Mouse (Mus musculus) mature B cell (primary cell): ENCODE results near the gene Tmem102.

Source experiments
- in situ Hi-C: fragments of 300-500 bp; cut with MboI; formaldehyde crosslinking; loops from 2 replicates; pipeline ENCODE4 v1.14.3; 2019

Tmem102 gene

DNA sequence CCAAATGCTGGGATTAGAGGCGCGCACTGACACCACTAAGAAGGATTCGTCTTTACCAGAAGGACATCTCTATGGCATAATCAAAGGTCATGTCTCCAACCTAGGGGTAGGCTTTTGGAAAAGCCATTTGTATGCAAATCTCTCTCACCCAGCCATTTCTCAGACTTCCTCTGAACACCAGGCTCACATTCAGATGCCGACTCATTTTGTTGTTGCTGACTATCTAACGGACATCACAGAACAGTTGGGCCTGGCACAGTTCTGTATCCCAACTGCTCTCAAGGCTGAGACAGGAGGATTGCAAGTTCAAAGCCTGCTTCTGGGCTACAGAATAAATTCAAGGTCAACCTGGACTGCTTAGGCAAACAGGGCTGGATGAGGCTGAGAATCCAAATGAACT is 18.1 kb downstream of the Tmem102 start:
- in situ Hi-C loops = no loop called here

DNA sequence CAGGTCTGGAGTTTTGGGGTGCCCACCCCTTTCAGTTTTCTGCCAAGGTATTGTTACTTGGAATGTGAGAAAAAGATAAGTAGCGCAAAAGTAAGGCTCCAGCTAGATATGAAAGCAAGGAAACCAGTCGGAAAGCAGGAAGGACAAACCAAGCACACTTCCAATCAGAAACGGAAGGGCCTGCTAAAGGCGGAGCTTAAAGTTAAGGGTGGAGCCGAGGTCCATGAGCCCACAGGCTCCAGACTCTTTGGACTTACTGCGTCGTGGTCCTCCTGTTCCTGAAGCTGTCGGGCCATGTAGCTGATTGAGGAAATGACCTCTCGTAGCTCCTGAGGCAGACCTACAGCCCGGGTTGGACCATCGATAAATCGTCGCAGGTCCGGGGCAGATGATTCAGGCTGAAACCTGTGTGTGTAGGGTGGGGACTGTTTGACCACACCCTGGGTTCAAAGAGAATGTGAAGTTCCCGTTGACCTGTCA is 20.6 kb downstream of the Tmem102 start:
- in situ Hi-C loops = no loop called here

DNA sequence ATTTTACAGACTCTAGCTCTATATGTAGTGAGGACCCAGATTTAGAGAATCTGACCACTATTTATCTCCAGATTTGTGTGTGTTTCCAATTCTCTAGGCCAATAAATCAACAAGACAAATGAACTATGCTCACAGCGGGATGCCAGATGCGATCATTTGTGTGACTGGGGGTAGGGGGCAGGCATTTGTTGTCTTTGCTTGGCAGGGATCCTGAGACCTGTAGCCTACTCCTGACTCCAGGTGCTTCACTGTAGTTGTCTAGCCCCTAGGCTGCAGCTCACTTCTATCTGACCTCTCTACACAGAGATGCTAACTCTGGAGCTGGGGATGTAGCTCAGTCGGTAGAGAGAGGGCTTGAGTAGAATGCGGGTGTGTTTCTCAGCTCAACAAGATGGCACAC is 23.6 kb downstream of the Tmem102 start:
- in situ Hi-C loops = no loop called here

DNA sequence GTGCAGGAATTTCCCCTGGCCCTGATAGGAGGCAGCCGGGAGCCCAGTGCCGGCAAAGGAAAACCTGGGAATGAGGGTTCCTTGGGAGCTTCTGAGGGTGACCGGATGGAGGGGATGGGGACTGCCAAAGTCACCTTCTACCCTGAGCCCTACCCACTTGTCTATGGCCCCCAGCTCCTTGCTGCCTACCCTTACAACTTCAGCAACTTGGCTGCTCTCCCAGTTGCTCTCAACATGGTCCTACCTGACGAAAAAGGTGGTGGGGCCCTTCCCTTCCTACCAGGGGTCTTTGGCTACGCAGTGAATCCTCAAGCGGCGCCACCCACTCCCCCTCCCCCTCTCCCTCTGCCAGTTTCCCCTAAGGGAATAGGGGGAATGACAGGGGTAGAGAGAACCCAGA is 26.4 kb downstream of the Tmem102 start:
- in situ Hi-C loops = no loop called here

DNA sequence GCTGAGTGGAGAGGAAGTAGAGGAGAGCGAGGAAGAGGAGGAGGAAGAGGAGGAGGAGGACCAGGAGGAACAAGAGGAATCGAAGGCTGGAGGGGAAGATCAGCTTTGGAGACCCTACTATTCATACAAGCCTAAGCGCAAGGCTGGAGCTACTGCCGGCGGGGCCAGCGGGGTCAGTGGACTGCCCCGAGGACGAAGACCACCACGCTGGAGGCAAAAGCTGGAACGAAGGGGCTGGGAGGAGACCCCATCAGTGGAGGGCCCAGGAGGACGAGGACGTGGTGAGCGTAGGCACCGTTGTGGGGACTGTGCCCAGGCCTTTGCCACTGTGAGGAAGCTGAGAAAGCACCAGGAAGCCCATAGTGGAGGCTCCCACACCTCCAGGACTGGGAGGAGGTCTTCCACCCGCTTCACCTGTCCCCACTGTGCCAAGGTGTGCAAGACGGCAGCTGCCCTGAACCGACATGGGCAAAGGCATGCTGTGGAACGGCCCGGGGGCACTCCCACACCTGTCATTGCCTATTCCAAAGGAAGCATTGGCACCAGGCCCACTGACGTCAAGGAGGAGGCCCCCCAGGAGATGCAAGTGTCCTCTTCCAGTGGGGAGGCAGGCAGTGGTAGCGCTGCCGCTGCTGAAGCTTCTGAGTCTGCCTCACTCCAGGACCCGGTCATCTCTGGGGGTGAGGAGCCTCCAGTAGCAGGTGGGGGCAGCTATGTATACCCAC is 27.0 kb downstream of the Tmem102 start:
- in situ Hi-C loops = no loop called here

DNA sequence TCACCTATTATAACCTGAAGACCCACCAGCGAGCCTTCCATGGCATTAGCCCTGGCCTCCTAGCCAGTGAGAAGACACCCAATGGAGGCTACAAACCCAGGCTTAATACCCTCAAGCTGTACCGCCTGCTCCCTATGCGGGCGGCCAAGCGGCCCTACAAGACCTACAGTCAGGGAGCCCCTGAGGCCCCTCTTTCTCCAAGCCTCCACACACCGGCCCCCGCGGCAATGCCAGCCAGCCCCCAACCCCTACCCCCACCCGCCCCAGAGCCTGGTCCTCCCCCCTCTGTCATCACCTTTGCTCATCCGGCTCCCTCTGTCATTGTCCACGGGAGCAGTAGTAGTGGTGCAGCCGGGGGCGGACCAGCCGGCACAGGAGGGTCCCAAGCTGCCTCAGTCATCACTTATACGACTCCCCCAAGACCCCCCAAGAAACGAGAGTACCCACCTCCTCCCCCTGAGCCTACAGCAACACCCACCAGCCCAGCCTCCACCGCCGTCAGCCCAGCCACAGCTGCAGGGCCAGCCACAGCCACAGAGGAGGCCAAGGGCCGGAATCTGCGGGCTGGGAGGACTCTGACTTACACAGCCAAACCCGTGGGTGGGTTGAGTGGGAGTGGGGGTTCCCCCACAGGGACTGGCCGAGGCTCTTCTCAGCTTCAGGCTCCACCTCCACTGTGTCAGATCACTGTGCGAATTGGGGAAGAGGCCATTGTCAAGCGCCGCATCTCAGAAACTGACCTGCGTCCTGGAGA is 27.7 kb downstream of the Tmem102 start:
- in situ Hi-C loops = no loop called here

DNA sequence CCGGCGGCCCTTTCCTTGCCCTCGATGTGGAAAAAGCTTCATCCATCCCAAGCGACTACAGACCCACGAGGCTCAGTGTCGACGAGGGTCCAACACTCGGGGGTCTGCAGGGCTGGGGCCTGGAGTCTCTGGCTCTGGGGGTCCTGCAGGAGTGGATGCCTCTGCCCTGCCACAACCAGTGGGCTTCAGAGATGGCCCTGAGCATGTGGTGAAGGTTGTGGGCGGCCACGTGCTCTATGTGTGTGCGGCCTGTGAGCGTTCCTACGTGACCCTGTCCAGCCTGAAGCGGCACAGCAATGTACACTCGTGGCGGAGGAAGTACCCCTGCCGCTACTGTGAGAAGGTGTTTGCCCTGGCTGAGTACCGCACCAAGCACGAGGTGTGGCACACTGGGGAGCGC is 28.9 kb downstream of the Tmem102 start:
- in situ Hi-C loops = no loop called here

DNA sequence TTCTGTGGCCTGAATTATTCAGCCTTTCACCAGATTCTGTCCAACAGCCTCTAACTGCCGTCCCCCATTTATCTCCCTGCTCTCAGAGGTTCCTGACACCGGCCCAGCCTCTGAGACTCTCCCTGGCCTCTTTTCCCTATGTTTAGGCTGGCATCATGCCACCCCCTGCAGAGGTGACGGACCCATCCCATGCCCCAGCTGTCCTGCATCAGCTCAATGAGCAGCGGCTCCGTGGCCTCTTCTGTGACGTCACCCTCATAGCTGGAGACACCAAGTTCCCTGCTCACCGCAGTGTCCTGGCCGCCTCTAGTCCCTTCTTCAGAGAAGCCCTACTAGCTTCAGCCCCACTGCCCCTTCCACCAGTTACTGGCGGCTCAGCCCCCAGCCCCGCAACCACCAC is 29.7 kb downstream of the Tmem102 start:
- in situ Hi-C loops = no loop called here

DNA sequence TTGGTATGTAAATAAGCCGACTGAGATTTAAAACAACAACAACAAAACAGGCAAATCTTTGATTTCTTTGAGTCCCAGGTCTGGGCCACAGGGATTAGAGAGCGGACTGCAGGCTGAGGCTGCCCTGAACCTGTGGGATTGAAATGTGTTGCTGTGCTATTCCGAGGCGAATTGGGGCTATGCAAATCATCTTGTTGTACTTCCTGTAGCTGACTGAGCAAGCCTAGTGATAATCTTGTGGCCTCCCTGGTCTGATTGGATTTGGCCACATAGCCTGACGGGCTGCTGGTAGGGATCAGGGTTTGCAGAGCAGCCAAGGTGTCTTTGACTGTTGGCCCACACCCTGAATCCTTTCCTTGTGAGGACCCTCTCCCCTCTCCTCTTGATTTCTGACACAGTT is 30.5 kb downstream of the Tmem102 start:
- in situ Hi-C loops = no loop called here

DNA sequence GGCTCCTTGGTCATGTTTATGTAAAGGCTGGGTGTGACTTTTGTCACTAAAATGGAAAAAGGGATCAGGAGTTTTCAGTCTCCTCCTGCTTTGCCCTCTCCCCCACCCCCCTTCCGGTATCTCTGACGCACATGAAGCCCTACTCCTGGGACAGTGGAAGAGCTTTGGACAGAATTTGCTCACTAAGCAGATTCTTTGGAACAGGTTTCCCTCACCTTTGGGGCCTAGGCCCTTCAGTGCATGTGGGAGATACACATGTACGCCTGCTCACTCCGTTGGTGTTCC is 37.9 kb downstream of the Tmem102 start:
- in situ Hi-C loops = no loop called here

DNA sequence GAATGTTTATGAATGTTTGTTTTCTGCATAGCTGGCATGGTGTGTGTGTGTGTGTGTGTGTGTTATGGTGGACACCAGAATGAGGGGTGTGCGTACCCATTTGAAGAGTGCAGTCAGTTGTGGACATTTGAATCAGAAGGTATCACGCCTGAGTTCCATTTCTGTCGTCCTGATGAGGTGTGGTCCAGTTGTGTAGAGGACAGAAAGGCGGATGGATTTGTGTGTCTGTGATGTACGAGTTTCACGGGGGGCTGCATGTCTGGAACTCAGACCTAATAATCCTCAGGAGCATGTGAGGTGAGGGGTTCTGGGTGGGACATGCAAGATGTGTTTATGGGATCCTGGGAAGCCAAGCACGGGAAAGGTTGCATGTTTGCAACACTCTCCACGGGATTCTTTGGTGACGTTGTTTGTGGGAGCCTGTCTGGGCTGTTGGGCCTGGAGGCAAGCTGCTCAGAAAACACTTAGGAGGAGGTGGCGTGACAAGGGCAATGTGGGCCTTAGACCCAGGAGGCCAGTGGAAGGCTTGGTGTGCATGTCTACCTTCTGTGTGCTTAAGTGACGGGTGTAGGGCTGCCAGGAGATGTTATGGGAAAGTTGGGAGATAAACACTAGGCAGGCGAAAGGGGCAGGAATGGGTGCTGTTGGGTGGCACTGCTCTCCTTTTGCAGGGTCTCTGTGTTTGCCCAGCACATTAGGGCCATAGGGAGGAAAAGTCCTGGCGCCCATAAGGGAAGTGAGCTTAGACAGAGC is 38.4 kb downstream of the Tmem102 start:
- in situ Hi-C loops = no loop called here

DNA sequence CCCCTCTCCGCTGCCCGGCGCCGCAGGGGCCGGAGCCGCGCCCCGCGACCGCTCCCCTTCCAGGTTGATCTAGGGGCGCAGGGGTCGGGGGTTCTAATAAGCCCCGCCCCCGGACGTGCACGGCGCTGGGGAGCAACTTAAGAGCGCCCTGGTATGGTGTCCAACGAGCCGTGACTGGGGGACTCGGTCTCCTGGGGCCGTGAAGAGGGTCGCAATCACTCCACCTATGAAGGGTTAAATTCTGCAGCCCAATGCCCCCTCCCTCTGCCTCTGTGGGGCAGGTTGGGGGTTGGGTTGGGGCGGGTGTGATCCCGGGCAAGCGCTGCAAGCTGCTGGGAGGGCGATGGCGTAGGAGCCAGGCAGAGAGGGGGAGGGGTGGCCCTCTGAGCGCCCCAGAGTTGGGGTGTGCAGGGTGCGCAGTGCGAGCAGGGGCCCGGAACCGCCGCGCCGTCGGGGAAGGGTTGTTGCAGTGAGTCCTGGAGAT is 39.3 kb downstream of the Tmem102 start:
- in situ Hi-C loops = no loop called here

DNA sequence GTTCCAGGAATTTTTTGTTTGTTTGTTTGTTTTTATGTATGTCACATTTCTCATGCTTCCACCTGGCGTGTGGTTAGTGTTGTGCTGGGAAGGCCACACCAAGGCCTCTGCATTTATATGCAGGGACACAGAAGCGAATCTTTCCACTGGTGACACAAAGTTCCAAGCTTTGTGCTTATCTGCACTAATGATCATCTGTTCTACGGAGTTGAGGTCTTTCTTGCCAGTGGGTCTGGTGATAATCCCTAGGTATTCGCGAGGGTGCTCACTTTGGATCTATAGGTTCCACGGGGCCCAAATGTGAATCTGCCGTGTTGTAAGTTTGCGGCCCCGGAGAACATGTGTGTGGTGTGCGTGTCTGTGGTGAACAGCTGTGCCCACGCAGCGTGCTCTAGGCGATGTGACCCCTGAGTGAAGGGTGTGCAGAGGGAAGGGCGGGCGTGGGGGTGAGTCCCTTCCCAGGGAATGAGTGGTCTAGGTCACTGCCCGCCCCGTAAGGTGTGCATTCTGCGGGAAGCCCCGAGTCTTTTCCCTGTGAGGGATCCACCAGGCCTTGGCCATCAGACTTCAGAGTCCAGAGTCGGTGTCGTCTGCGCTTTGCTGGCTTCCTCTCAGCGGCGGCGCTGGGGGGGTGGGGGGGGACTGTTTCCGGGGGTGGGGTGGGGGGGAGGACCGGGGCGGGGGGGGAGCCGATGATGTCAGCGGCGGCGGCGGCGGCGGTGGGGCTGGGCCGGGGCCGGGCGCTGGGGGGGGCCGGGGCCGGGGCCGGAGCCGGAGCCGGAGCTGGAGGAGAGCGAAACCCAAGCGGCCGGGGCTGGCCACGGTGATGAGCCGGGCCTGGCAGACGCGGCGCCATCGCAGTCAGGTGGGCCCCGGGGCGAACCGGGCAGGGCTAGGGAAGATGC is 40.0 kb downstream of the Tmem102 start, which contains the start of gene Zbtb4:
Gene Zbtb4, plus strand, starts transcription at position 692 of the 905 bp plus-strand sequence.
- in situ Hi-C loops = no loop called here

DNA sequence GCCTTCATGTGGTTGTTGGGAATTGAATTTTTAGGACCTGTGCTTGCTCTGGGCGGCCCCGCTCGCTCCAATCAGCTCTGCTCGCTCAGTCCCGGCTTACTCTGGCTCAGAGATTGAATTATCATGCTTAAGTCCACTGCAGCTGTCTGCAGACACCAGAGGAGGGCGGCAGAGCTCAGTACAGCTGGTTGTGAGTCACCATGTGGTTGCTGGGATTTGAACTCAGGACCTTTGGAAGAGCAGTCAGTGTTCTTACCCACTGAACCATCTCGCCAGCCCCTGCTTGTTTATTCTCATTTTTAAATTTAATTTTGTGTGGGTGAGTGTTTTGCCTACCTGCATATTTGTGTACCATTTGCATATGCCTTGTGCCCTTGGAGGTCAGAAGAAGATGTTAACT is 41.9 kb downstream of the Tmem102 start:
- in situ Hi-C loops = no loop called here

DNA sequence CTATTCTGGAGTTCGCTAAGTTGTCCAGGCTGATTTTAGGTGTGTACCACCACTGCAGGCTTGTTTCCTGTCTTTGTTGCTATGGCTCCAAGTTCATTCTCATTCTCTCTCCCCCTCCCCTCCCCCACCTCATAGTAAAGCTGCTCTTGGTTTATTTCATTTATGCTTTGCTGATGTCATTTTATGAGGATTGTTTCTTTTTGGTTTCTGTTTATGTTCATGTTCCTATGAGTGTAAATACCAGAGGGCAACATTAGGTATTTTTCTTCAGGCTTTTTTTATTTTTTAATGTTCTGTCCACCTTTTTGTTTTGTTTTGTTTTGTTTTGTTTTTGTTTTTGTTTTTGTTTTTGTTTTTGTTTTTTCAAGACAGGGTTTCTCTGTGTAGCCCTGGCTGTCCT is 43.6 kb downstream of the Tmem102 start, which contains the start of gene Slc35g3:
Gene Slc35g3, minus strand, starts transcription at position 101 of the 400 bp plus-strand sequence.
- in situ Hi-C loops = no loop called here

DNA sequence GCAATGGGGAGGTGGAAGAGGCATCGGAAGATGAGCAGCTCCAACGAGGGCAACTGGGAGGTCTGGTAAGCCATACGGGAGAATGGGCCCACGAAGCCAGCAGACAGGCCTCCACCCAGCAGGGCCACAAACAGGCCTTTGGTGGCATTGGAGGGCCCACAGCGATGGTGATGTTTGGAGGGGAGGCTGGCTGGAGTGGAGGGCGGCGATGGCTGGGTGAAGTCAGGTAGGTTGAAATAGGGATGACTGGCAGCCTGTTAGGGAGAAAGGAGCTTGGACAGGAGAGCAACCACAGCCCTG is 44.6 kb downstream of the Tmem102 start:
- in situ Hi-C loops = no loop called here

DNA sequence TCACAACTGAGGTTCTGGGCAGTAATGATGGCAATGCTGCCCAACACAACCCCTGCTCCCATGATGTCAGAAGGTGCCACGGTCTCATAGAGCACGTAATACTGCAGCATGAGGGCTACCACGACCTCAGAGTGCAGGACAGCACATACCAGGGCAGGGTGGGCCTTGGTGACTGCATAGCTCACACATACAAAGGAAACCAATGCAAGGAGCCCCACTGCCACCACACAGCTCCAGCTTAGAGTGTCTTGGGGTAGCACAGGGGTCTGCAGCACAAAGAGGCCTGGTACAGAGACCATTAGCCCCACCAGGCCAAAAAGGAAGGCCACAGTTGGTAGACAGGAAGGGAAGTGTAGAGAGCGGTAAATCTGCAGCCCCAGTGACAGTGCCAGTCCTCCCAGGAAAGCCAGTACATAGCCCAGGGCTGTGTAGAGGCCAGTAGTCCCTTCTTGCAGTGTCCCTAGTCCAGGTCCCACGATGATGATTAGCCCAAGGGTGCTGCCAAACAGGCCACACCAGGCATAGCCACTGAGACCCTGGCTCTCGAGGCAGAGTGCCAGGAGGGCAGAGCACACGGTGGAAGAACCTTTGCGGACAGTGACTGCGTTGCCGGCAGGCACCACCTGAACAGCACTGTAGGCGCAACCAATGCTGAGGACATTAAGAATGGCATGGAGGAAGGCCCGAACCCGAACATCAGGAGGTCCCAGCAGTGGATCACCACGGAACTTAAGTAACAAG is 45.1 kb downstream of the Tmem102 start:
- in situ Hi-C loops = no loop called here

DNA sequence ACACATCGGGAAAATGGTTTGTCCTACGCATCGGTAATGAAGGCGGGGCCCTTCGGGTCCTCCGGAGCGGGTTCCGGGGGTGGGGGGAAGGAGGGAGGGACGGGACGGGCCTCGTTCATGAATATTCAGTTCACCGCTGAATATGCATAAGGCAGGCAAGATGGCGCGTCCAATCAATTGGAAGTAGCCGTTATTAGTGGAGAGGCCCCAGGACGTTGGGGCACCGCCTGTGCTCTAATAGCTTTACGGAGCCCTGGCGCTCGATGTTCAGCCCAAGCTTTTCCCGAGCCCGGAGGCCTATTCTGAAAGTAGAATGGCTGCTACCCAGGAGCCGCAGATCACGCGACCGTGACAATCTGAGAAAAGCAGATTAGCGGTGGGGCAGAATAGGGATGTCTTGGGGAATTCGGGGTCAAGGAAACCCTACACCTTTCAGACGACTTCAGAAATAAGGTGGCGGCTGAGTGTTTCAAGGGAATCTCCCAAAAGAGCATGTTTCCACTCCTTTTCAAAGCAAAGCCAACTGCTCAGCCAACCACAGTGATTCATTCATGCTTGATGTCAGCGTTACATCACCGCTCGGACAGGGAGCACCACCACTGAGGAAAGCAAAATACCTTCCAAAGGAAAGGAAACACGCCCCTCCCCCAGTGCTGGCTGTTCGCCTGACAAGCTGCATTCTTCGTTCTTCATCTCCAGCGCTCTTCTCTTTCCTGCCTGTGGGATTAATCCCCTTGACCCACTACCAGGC is 46.3 kb downstream of the Tmem102 start:
- in situ Hi-C loops = loop anchor here (5.0 kb wide), 2 partner anchors 38 to 118 kb away; partner anchors contain the start of genes Chrnb1 and Tmem95

DNA sequence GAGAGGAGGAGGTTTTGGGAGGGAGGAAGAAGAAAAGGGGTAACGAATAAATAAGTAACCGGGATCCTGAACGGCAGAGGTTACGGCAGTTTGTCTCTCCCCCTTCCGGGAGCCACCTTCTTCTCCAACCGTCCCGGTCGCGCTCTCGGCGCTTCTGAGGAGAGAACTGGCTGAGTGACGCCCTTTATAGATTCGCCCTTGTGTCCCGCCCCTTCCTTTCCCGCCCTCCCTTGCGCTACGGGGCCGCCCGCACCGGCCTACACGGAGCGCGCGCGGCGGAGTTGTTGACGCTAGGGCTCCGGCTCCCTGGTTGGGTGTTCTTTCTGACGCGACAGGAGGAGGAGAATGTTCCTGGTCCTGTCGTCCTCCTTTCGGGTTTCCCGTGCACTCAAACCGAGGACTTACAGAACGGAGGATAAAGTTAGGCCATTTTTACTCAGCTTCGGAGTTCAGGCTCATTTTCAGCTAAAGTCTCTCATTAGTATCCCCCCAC is 46.9 kb downstream of the Tmem102 start, which contains the start of gene Polr2a:
Gene Polr2a, minus strand, starts transcription at position 160 of the 493 bp plus-strand sequence.
- in situ Hi-C loops = loop anchor here (5.0 kb wide), 2 partner anchors 39 to 119 kb away; partner anchors contain the start of genes Chrnb1 and Tmem95

DNA sequence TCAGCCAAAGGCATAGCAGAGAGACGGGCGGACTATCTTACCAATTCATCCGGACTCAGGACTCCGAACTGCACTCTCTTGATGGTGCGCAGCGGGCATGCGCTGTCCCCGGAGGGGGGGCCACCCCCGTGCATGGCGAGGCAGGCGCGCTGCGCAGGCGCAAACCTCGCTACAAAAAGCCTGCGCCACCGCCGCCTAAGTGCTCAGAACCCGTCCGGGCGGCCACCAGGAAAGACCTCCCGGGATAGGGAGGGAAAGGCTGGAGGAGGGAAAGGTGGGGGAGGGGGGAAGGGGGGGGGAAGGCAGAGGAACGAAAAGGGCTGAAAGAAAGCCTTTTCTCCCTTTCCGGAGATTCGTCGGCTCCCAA is 47.4 kb downstream of the Tmem102 start:
- in situ Hi-C loops = loop anchor here (5.0 kb wide), 2 partner anchors 39 to 119 kb away; partner anchors contain the start of genes Chrnb1 and Tmem95
